Mouse (Mus musculus): Measurements from ENCODE around the gene Skida1. TPM values are rescaled to one million over a fixed set of nuclear protein-coding genes. Genes with fewer than 3 reads are reported as not detected.

The Skida1 gene
- polyA plus RNA-seq, 1 experiment from 2014 or later, result 17.2 TPM

- H3K4me1 ChIP-seq, result peaks cover 94% of the 10 kb centered on the region
- H3K27me3 ChIP-seq (ENCODE audit: poor library complexity, severe bottlenecking), result no peaks in the 10 kb centered on the region
- H3K9me3 ChIP-seq, result no peaks in the 10 kb centered on the region
- no peaks in the 10 kb centered on the region for H3K36me3 ChIP-seq (replicated peaks)
- under 1% methylated on average over 26 of the region's 26 CpGs for WGBS
- peak; percentile 61 for DNase-seq (ENCODE audit: extremely low spot score, low spot score)
- H3K4me3 ChIP-seq, result peak overlapping the region; percentile 80
- H3K27ac ChIP-seq, result peak overlapping the region; percentile 100
Measured at GRCm38 (mm10) chr2:18031271-18031821, 17.5 kb downstream of the Skida1 start.

- H3K27ac ChIP-seq, result peak overlapping the region; percentile 100
- 5% methylated on average over 8 of the region's 8 CpGs for WGBS
- no peaks in the 10 kb centered on the region for H3K27me3 ChIP-seq (ENCODE audit: poor library complexity, severe bottlenecking)
- no peaks in the 10 kb centered on the region for H3K36me3 ChIP-seq (replicated peaks)
- H3K4me3 ChIP-seq, result peak overlapping the region; percentile 80
- H3K9me3 ChIP-seq, result no peaks in the 10 kb centered on the region
- DNase-seq (ENCODE audit: extremely low spot score, low spot score), result peak; percentile 67
- peaks cover 96% of the 10 kb centered on the region for H3K4me1 ChIP-seq
Measured at GRCm38 (mm10) chr2:18030581-18030980, 18.3 kb downstream of the Skida1 start.

- H3K9me3 ChIP-seq, result no peaks in the 10 kb centered on the region
- H3K27me3 ChIP-seq (ENCODE audit: poor library complexity, severe bottlenecking), result no peaks in the 10 kb centered on the region
- no peak for DNase-seq (ENCODE audit: extremely low spot score, low spot score)
- H3K4me3 ChIP-seq, result peak overlapping the region; percentile 80
- H3K27ac ChIP-seq, result peak overlapping the region; percentile 100
- peaks cover 95% of the 10 kb centered on the region for H3K4me1 ChIP-seq
- WGBS, result 41% methylated on average over 7 of the region's 7 CpGs
- no peaks in the 10 kb centered on the region for H3K36me3 ChIP-seq (replicated peaks)
Measured at GRCm38 (mm10) chr2:18029656-18030055, 19.2 kb downstream of the Skida1 start.

- no peaks in the 10 kb centered on the region for H3K27me3 ChIP-seq (ENCODE audit: poor library complexity, severe bottlenecking)
- H3K9me3 ChIP-seq, result no peaks in the 10 kb centered on the region
- H3K36me3 ChIP-seq (replicated peaks), result no peaks in the 10 kb centered on the region
- under 1% methylated on average over 61 of the region's 61 CpGs for WGBS
- H3K4me1 ChIP-seq, result peaks cover 95% of the 10 kb centered on the region
- DNase-seq (ENCODE audit: extremely low spot score, low spot score), result peak; percentile 83
- H3K27ac ChIP-seq, result peak overlapping the region; percentile 100
- H3K4me3 ChIP-seq, result peak overlapping the region; percentile 80
Measured at GRCm38 (mm10) chr2:18028140-18029021, 20.5 kb downstream of the Skida1 start.

GRCm38 (mm10) chr2:18027448-18028139 is 21.3 kb downstream of the Skida1 start:
- 0% methylated on average over 44 of the region's 44 CpGs for WGBS
- Histone ChIP-seq H3K4me3 (peak overlapping the region; percentile 80), H3K27me3 (ENCODE audit: poor library complexity, severe bottlenecking) (no peaks in the 10 kb centered on the region), H3K4me1 (peaks cover 92% of the 10 kb centered on the region), H3K27ac (peak overlapping the region; percentile 100), H3K36me3 (replicated peaks) (no peaks in the 10 kb centered on the region), H3K9me3 (no peaks in the 10 kb centered on the region)
- peak; percentile 94 for DNase-seq (ENCODE audit: extremely low spot score, low spot score)

GRCm38 (mm10) chr2:18026116-18026947 is 22.5 kb downstream of the Skida1 start:
- Histone ChIP-seq H3K27ac (peak overlapping the region; percentile 100), H3K9me3 (no peaks in the 10 kb centered on the region), H3K4me1 (peaks cover 79% of the 10 kb centered on the region), H3K27me3 (ENCODE audit: poor library complexity, severe bottlenecking) (no peaks in the 10 kb centered on the region), H3K4me3 (peak overlapping the region; percentile 80), H3K36me3 (replicated peaks) (no peaks in the 10 kb centered on the region; the same call in 1 of the 2 replicates)
- WGBS, result under 1% methylated on average over 44 of the region's 44 CpGs
- DNase-seq (ENCODE audit: extremely low spot score, low spot score), result peak; percentile 76

GRCm38 (mm10) chr2:18025781-18026115 is 23.1 kb downstream of the Skida1 start:
- peak overlapping the region; percentile 100 for H3K27ac ChIP-seq
- H3K4me3 ChIP-seq, result peak overlapping the region; percentile 80
- no peaks in the 10 kb centered on the region; the same call in 1 of the 2 replicates for H3K36me3 ChIP-seq (replicated peaks)
- peaks cover 74% of the 10 kb centered on the region for H3K4me1 ChIP-seq
- H3K9me3 ChIP-seq, result no peaks in the 10 kb centered on the region
- H3K27me3 ChIP-seq (ENCODE audit: poor library complexity, severe bottlenecking), result no peaks in the 10 kb centered on the region
- 1% methylated on average over 14 of the region's 14 CpGs for WGBS
- DNase-seq (ENCODE audit: extremely low spot score, low spot score), result no peak

GRCm38 (mm10) chr2:18025116-18025515 is 23.7 kb downstream of the Skida1 start:
- H3K27ac ChIP-seq, result peak overlapping the region; percentile 100
- peaks cover 68% of the 10 kb centered on the region for H3K4me1 ChIP-seq
- H3K27me3 ChIP-seq (ENCODE audit: poor library complexity, severe bottlenecking), result no peaks in the 10 kb centered on the region
- WGBS, result 25% methylated on average over 5 of the region's 5 CpGs
- H3K4me3 ChIP-seq, result peak overlapping the region; percentile 80
- DNase-seq (ENCODE audit: extremely low spot score, low spot score), result no peak
- no peaks in the 10 kb centered on the region for H3K9me3 ChIP-seq
- no peaks in the 10 kb centered on the region; the same call in 1 of the 2 replicates for H3K36me3 ChIP-seq (replicated peaks)

GRCm38 (mm10) chr2:18022886-18023285 is 26.0 kb downstream of the Skida1 start:
- H3K36me3 ChIP-seq (replicated peaks), result no peaks in the 10 kb centered on the region; the same call in 1 of the 2 replicates
- H3K27ac ChIP-seq, result no peak overlapping the region
- no peaks in the 10 kb centered on the region for H3K9me3 ChIP-seq
- no peak for DNase-seq (ENCODE audit: extremely low spot score, low spot score)
- H3K27me3 ChIP-seq (ENCODE audit: poor library complexity, severe bottlenecking), result no peaks in the 10 kb centered on the region
- H3K4me3 ChIP-seq, result no peak overlapping the region
- peaks cover 49% of the 10 kb centered on the region for H3K4me1 ChIP-seq
- 60% methylated on average over 1 of the region's 1 CpGs for WGBS

- H3K4me1 ChIP-seq, result peaks cover 12% of the 10 kb centered on the region
- no peak for DNase-seq (ENCODE audit: extremely low spot score, low spot score)
- no peaks in the 10 kb centered on the region for H3K9me3 ChIP-seq
- no peak overlapping the region for H3K4me3 ChIP-seq
- no peak overlapping the region for H3K27ac ChIP-seq
- 78% methylated on average over 1 of the region's 1 CpGs for WGBS
- H3K36me3 ChIP-seq (replicated peaks), result no peaks in the 10 kb centered on the region; the same call in 1 of the 2 replicates
- H3K27me3 ChIP-seq (ENCODE audit: poor library complexity, severe bottlenecking), result no peaks in the 10 kb centered on the region
Measured at GRCm38 (mm10) chr2:18019122-18019521, 29.7 kb downstream of the Skida1 start.

- H3K27ac ChIP-seq, result no peak overlapping the region
- no peaks in the 10 kb centered on the region for H3K27me3 ChIP-seq (ENCODE audit: poor library complexity, severe bottlenecking)
- 93% methylated on average over 6 of the region's 6 CpGs for WGBS
- H3K4me3 ChIP-seq, result no peak overlapping the region
- no peak for DNase-seq (ENCODE audit: extremely low spot score, low spot score)
- no peaks in the 10 kb centered on the region for H3K4me1 ChIP-seq
- no peaks in the 10 kb centered on the region for H3K9me3 ChIP-seq
- H3K36me3 ChIP-seq (replicated peaks), result no peaks in the 10 kb centered on the region; the same call in 1 of the 2 replicates
Measured at GRCm38 (mm10) chr2:18017321-18017720, 31.5 kb downstream of the Skida1 start.

GRCm38 (mm10) chr2:18016639-18017038 is 32.2 kb downstream of the Skida1 start:
- H3K4me1 ChIP-seq, result no peaks in the 10 kb centered on the region
- H3K27me3 ChIP-seq (ENCODE audit: poor library complexity, severe bottlenecking), result no peaks in the 10 kb centered on the region
- DNase-seq (ENCODE audit: extremely low spot score, low spot score), result no peak
- no peaks in the 10 kb centered on the region for H3K9me3 ChIP-seq
- 97% methylated on average over 1 of the region's 1 CpGs for WGBS
- H3K4me3 ChIP-seq, result no peak overlapping the region
- H3K27ac ChIP-seq, result no peak overlapping the region
- H3K36me3 ChIP-seq (replicated peaks), result no peaks in the 10 kb centered on the region
